Mouse (Mus musculus) bone marrow macrophage, adult 2 months (primary cell): ENCODE results near the gene Thada. TPM values are rescaled to one million over a fixed set of nuclear protein-coding genes. Genes with fewer than 3 reads are reported as not detected.

Experiments used
- H3K27ac ChIP-seq: 2 replicates; pipeline ENCODE4 v1.5.1; 2012; ENCODE audit warnings: low read depth, low read length; ENCODE audit not compliant: insufficient read depth
- H3K4me1 ChIP-seq: 2 replicates; pipeline ENCODE4 v1.6.1; 2012; ENCODE audit warnings: low read length; ENCODE audit not compliant: control insufficient read depth, insufficient read depth
- H3K4me3 ChIP-seq: 2 replicates; pipeline ENCODE4 v1.5.1; 2012; ENCODE audit warnings: mild to moderate bottlenecking, low read length, moderate library complexity; ENCODE audit not compliant: insufficient read depth
- CTCF ChIP-seq: IDR thresholded peaks from 2 replicates; pipeline ENCODE4 v1.5.1; 2012; ENCODE audit warnings: low read depth, mild to moderate bottlenecking, low read length, moderate library complexity
- POLR2A ChIP-seq: IDR thresholded peaks from 2 replicates; pipeline ENCODE4 v1.6.1; 2012; ENCODE audit warnings: mild to moderate bottlenecking, low read depth, low read length, borderline replicate concordance
- polyA plus RNA-seq: library from polyadenylated mRNA; stranded (reverse); fragments of >200 nt; gene quantifications from 2 replicates; pipeline ENCODE4 v1.2.4, GENCODE M21; 2012; ENCODE audit not compliant: missing spikeins, insufficient read depth, insufficient read length

Thada gene
- polyA plus RNA-seq, 1 experiment: 6.6 TPM

DNA sequence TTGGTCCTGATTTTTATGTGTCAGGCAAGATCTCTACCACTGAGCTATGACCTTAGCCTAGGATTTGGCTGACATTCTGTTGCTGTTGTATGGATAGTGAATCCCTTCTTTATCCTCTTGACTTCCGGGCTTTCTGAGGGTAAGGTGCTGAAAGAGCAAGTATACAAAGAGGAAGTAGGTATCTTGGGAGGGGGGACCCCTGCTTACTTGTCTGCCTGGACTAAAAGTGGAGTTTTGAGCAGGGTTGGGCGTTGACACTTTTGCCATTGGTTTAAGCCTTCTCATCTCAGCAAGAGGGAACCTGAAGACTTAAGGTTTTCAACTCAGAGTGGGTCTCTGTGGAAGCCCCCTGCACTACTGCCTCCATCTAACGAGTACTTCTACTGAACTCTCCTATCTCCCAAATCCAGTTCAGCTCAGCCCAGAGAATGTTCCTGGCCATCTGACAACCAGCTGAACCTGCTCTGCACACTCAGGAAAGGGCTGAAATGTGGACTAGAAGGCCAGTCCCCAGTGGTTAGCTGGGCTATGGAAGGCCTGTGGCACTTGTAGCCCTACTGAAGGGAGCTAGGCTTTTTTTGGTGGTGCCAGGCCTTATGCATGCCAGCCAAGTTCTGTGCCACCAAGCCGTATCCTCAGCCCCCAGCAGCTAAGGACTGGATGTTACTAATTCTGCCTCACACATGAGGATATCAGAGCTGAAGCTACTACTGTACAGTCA lies 271.6 kb downstream of the Thada start:
- H3K4me1 ChIP-seq: peaks cover 22% of the 10 kb centered on the region
- TF ChIP-seq POLR2A (no peak), CTCF (no peak)
- no peak overlapping the region for H3K27ac ChIP-seq
- no peak overlapping the region for H3K4me3 ChIP-seq

DNA sequence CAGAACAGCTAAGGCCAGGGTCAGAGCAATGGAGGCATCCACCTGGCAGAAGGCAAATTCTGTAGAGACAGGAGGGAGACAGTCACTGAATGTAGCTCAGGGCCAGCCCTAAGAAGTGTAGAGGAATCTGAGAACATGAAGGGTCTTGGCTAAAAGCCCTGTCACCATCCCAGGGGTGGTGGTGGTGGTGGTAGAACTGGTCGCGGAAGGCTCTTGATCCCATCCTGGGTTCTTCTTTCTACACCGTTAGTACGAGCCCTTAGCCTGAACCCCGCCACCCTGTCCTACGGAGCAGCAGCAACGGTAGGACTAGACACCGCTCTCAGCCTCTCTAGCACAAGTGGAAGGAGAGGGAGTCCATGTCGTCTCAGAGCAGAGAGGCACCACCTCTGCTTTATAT lies 272.6 kb downstream of the Thada start:
- H3K27ac ChIP-seq: no peak overlapping the region
- H3K4me3 ChIP-seq: no peak overlapping the region
- H3K4me1 ChIP-seq: peaks cover 29% of the 10 kb centered on the region
- TF ChIP-seq POLR2A: no peak
- TF ChIP-seq CTCF: no peak

DNA sequence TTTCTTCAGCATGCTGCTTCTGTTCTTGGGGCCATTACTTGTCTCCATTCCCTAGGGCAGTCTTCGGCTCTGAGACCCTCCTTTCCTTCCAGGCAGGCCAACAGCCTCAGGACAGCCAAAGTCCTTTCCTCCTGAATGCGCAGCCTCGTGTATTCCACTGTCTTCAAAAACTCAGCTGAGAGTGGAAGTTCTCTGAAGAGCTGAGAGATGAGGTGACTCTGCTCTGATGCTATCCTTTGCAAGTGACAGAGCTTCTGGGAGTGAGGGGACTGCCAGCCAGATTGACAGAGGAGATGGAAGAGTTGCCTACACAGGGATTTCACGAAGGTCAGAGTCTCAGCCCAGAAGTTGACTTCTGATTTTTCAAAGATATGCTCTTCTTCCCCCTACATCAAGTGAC lies 274.1 kb downstream of the Thada start:
- TF ChIP-seq POLR2A (no peak), CTCF (no peak)
- Histone ChIP-seq H3K4me3 (no peak overlapping the region), H3K4me1 (peaks cover 28% of the 10 kb centered on the region), H3K27ac (no peak overlapping the region)

DNA sequence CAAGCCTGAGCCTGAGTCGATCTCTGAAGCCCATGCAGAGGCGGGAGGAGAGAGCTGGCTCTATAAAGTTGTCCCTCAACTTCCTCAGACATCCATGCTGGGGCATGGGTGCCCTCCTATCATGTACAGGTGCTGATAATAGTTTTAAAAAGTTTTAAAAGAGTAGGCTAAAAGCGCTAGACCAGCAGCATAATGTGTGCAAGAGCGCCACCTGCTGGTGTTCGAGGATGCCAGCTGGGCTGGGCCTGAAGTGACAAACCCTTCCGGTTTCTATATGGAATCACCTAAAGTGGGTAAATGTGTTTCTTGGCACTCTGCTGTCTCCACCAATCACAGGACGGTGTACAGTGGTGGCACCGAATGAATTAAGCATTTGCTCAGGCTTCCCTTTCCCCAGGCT lies 275.1 kb downstream of the Thada start:
- no peak for TF ChIP-seq POLR2A
- peak; percentile 99 for TF ChIP-seq CTCF
- Histone ChIP-seq H3K27ac (no peak overlapping the region), H3K4me3 (no peak overlapping the region), H3K4me1 (peaks cover 25% of the 10 kb centered on the region)

DNA sequence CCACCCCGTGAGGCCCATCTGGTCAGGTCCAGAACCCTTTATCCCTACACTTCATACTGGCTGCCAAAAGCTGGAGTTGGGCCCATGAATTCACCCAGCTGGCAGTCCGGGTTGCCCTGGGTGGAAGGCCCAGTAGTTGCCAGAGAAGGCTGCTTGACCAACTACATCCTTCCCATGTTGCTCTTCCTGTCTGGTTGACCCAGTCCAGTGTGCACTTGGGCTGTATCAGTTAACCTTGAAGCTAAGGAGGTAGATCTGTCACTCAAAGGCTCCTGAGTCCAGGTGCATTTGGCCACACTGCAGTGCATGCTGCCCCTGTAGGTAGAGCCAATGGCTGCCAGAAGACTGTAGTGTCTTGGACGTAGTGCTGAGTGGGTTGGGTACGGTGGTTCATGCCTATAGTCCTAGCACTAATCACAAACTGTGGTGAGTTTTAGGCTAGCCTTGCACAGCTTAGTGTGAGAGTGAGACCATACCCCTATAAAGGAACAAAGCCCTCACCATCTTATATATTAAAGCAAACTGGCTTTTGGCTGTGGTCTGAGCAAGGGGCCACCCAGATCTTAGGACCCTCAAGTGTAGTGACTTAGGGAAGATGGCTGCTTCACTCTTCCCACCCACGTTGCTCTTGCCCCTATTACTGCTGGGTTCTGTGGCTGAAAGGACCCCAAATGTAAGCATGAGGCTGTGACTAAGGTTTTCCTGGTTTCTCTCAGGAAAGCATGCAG lies 276.7 kb downstream of the Thada start:
- Histone ChIP-seq H3K27ac (peak overlapping the region; percentile 96), H3K4me1 (peaks cover 18% of the 10 kb centered on the region), H3K4me3 (peak overlapping the region; percentile 49)
- TF ChIP-seq POLR2A (no peak), CTCF (no peak)

DNA sequence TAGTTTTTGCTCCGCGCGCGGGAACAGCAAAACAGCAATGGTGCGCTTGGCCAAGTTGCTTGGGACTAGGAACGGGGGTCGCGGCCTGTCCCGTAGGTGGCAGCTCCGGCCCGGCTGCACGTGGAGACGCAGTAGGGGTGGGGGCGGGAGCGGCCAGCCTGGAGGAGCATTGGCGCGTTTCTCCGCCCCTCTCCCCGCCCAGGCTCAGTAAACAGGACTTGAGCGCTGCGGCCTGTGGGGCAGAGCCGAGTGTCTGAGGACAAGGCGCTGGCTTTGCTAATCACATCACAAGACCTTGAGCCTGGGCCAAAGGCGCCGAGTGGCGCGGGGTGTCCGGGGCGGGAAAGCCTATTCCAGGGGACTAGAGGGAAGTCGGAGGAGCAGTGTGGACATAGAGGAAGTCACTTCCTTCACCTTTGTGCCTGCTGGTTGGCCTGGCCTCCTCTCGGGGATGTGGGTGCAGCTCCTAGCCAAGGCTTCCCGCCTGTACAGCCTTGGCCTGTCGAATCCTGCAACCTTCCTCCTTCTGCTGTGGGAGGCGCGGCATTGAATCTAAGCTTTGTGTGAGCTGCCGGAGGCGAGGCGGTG lies 277.5 kb downstream of the Thada start:
- peak overlapping the region; percentile 96 for H3K27ac ChIP-seq
- H3K4me1 ChIP-seq: peaks cover 16% of the 10 kb centered on the region
- H3K4me3 ChIP-seq: peak overlapping the region; percentile 73
- TF ChIP-seq POLR2A (peak; percentile 37; the same call in 1 of the 2 replicates), CTCF (no peak)

DNA sequence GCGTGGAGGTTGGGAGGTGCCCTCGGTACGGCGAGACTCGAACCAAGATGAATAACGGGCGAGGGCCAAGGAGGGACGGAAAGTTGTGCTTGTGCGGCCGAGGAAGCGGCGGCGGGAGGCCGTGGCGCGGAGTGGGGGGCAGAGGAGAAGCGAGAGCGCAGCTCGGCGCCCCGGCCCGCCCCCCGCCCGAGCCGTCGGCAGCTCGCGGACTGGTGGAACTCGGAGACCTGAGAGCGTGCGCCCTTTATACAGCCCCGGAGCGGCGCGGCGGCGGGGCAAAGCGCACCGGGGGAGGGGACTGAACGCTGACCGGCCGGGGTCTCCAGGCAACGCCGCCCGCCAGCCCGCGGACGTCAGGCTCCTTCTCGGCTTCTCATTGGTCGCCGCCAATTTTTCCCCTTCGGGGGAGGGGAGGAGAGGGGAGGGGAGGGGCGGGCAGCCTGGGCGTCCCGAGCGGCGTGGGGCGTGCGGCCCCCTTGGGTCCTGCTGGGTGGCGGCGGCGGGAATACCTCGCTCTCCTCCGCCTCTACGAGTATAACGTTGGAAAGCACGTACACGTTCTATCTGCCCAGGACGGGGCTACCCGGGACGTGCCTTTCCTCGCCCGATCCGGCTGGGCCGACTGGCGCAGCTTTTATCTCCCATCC lies 278.2 kb downstream of the Thada start, which contains the start of gene Zfp36l2:
Gene Zfp36l2, minus strand, starts transcription at position 221 of the 647 bp plus-strand sequence.
- TF ChIP-seq CTCF (no peak), POLR2A (peak; percentile 90; the same call in 1 of the 2 replicates)
- Histone ChIP-seq H3K4me1 (peaks cover 16% of the 10 kb centered on the region), H3K4me3 (peak within 1 kb of the TSS; percentile 84), H3K27ac (peak within 1 kb of the TSS; percentile 96)

DNA sequence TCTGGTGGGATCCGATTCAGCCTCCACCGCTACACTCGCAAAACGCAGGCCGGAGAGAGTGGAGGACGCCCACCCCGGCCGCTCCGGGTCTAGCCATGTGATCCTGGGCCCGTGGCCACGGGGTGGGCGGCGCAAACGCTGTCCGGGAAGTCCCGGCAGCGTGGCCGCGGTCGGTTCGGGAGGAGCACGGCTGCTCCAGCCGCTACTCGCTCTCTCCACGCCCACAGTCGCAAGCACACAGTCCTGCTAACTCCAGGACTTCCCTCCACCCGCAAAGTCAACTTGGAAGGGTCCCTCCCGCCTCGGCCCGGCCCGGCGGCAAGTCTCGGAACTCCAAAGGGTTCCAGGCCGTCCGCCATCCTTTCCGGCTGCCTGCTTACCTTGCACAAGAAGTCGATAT lies 278.7 kb downstream of the Thada start:
- H3K4me1 ChIP-seq: peaks cover 16% of the 10 kb centered on the region
- peak overlapping the region; percentile 84 for H3K4me3 ChIP-seq
- peak overlapping the region; percentile 94 for H3K27ac ChIP-seq

DNA sequence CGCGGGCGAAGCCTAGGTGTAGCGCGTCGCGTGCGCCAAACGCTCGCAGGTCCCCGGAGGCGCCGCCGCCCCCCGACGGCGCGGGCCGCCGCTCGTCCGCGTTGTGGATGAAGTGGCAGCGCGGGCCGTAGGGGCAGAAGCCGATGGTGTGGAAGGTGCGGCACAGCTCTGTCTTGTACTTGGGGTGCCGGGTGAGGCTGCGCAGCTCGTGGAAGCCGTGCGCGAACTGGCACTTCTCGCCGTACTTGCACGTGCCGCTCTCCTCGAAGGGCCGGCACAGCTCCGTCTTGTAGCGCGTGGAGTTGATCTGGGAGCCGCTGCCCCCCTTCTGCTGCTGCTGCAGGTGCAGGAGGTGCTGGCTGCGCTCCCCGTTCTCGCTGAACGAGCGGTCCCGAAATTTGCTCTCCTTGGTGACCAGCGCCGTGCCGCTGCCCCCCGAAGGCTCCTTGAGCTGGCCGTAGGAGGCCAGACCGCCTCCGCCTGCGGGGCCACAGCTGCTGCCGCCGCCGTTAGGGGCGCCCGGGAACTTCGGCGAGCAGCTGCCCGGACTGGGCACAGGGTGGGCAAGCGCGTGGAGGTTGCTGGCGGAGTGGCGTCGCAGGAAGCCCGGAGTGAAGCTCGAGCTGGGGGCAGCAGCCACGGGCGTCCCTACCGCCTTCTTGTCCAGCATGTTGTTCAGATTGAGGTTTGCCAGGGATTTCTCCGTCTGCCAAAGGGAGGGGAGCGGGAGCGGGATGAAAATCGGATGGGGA lies 279.4 kb downstream of the Thada start:
- Histone ChIP-seq H3K4me3 (peak overlapping the region; percentile 83), H3K27ac (peak overlapping the region; percentile 86), H3K4me1 (peaks cover 16% of the 10 kb centered on the region)
- TF ChIP-seq CTCF (no peak), POLR2A (no peak)
